Mouse (Mus musculus): Measurements from ENCODE around the gene Zfp39. TPM values are rescaled to one million over a fixed set of nuclear protein-coding genes. Genes with fewer than 3 reads are reported as not detected.

Gene Zfp39
- polyA plus RNA-seq, 1 experiment from 2014 or later = 6.2 TPM

- Histone ChIP-seq H3K27ac (ENCODE audit: low read length) (no peak overlapping the region), H3K4me2 (ENCODE audit: low read depth, low read length) (peak overlapping the region; percentile 56; the same call in 1 of the 2 replicates), H3K9ac (ENCODE audit: low read length) (no peak overlapping the region), H3K36me3 (ENCODE audit: control insufficient read depth, insufficient read depth, low read length) (peaks cover 7% of the 10 kb centered on the region; the same call in 1 of the 2 replicates), H3K4me1 (replicated peaks; ENCODE audit: control insufficient read depth, insufficient read depth, low read length) (peaks cover 11% of the 10 kb centered on the region), H3K27me3 (ENCODE audit: control insufficient read depth, insufficient read depth, low read depth, low read length) (no peaks in the 10 kb centered on the region), H3K9me3 (ENCODE audit: control insufficient read depth, low read length) (no peaks in the 10 kb centered on the region), H3K4me3 (ENCODE audit: low read length) (no peak overlapping the region)
- 44% methylated on average over 6 of the region's 6 CpGs for WGBS
- peak; percentile 18; the same call in 1 of the 2 replicates for ATAC-seq (ENCODE audit: low read depth)
These were observed 813 bp upstream of the Zfp39 start for GRCm38 (mm10) chr11:58904838-58905237.

GRCm38 (mm10) chr11:58904410-58904718 lies 339 bp upstream of the Zfp39 start:
- WGBS = under 1% methylated on average over 8 of the region's 8 CpGs
- Histone ChIP-seq H3K9me3 (ENCODE audit: control insufficient read depth, low read length) (no peaks in the 10 kb centered on the region), H3K9ac (ENCODE audit: low read length) (peak overlapping the region; percentile 90), H3K4me2 (ENCODE audit: low read depth, low read length) (peak overlapping the region; percentile 56), H3K4me3 (ENCODE audit: low read length) (peak overlapping the region; percentile 82), H3K36me3 (ENCODE audit: control insufficient read depth, insufficient read depth, low read length) (peaks cover 7% of the 10 kb centered on the region; the same call in 1 of the 2 replicates), H3K27ac (ENCODE audit: low read length) (peak overlapping the region; percentile 63; the same call in 1 of the 2 replicates), H3K4me1 (replicated peaks; ENCODE audit: control insufficient read depth, insufficient read depth, low read length) (peaks cover 11% of the 10 kb centered on the region), H3K27me3 (ENCODE audit: control insufficient read depth, insufficient read depth, low read depth, low read length) (no peaks in the 10 kb centered on the region)
- ATAC-seq (ENCODE audit: low read depth) = peak; percentile 10; the same call in 1 of the 2 replicates

- peaks cover 11% of the 10 kb centered on the region for H3K4me1 ChIP-seq (replicated peaks; ENCODE audit: control insufficient read depth, insufficient read depth, low read length)
These were observed 2.9 kb downstream of the Zfp39 start for GRCm38 (mm10) chr11:58901080-58901479.

GRCm38 (mm10) chr11:58897485-58897884 lies 6.5 kb downstream of the Zfp39 start:
- H3K27me3 ChIP-seq (ENCODE audit: control insufficient read depth, insufficient read depth, low read depth, low read length) = no peaks in the 10 kb centered on the region
- peaks cover under 1% of the 10 kb centered on the region for H3K4me1 ChIP-seq (replicated peaks; ENCODE audit: control insufficient read depth, insufficient read depth, low read length)
- ATAC-seq (ENCODE audit: low read depth) = no peak
- 63% methylated on average over 6 of the region's 6 CpGs for WGBS
- H3K9me3 ChIP-seq (ENCODE audit: control insufficient read depth, low read length) = no peaks in the 10 kb centered on the region
- H3K36me3 ChIP-seq (ENCODE audit: control insufficient read depth, insufficient read depth, low read length) = peaks cover 18% of the 10 kb centered on the region; the same call in 1 of the 2 replicates
- no peak overlapping the region for H3K27ac ChIP-seq (ENCODE audit: low read length)
- no peak overlapping the region for H3K9ac ChIP-seq (ENCODE audit: low read length)
- H3K4me2 ChIP-seq (ENCODE audit: low read depth, low read length) = no peak overlapping the region
- H3K4me3 ChIP-seq (ENCODE audit: low read length) = no peak overlapping the region

More at GRCm38 (mm10) chr11:58901080-58901479, 2.9 kb downstream of the Zfp39 start:
- Histone ChIP-seq H3K27me3 (ENCODE audit: control insufficient read depth, insufficient read depth, low read depth, low read length) (no peaks in the 10 kb centered on the region), H3K9me3 (ENCODE audit: control insufficient read depth, low read length) (no peaks in the 10 kb centered on the region), H3K36me3 (ENCODE audit: control insufficient read depth, insufficient read depth, low read length) (peaks cover 11% of the 10 kb centered on the region; the same call in 1 of the 2 replicates), H3K27ac (ENCODE audit: low read length) (no peak overlapping the region), H3K4me3 (ENCODE audit: low read length) (no peak overlapping the region), H3K9ac (ENCODE audit: low read length) (no peak overlapping the region), H3K4me2 (ENCODE audit: low read depth, low read length) (no peak overlapping the region)
- no peak for ATAC-seq (ENCODE audit: low read depth)

- 59% methylated on average over 6 of the region's 6 CpGs for WGBS
- Histone ChIP-seq H3K9ac (ENCODE audit: low read length) (no peak overlapping the region), H3K36me3 (ENCODE audit: control insufficient read depth, insufficient read depth, low read length) (peaks cover 36% of the 10 kb centered on the region), H3K4me1 (replicated peaks; ENCODE audit: control insufficient read depth, insufficient read depth, low read length) (no peaks in the 10 kb centered on the region), H3K4me2 (ENCODE audit: low read depth, low read length) (no peak overlapping the region), H3K9me3 (ENCODE audit: control insufficient read depth, low read length) (no peaks in the 10 kb centered on the region), H3K27me3 (ENCODE audit: control insufficient read depth, insufficient read depth, low read depth, low read length) (no peaks in the 10 kb centered on the region), H3K4me3 (ENCODE audit: low read length) (no peak overlapping the region), H3K27ac (ENCODE audit: low read length) (no peak overlapping the region)
- ATAC-seq (ENCODE audit: low read depth) = no peak
These were observed 9.6 kb downstream of the Zfp39 start for GRCm38 (mm10) chr11:58894456-58894855.

- peaks cover 33% of the 10 kb centered on the region for H3K36me3 ChIP-seq (ENCODE audit: control insufficient read depth, insufficient read depth, low read length)
- H3K4me1 ChIP-seq (replicated peaks; ENCODE audit: control insufficient read depth, insufficient read depth, low read length) = no peaks in the 10 kb centered on the region
- no peaks in the 10 kb centered on the region for H3K9me3 ChIP-seq (ENCODE audit: control insufficient read depth, low read length)
- no peak overlapping the region for H3K4me2 ChIP-seq (ENCODE audit: low read depth, low read length)
- H3K27ac ChIP-seq (ENCODE audit: low read length) = no peak overlapping the region
- H3K9ac ChIP-seq (ENCODE audit: low read length) = no peak overlapping the region
- H3K4me3 ChIP-seq (ENCODE audit: low read length) = no peak overlapping the region
- 78% methylated on average over 10 of the region's 10 CpGs for WGBS
- no peak for ATAC-seq (ENCODE audit: low read depth)
- no peaks in the 10 kb centered on the region for H3K27me3 ChIP-seq (ENCODE audit: control insufficient read depth, insufficient read depth, low read depth, low read length)
These were observed 13.5 kb downstream of the Zfp39 start for GRCm38 (mm10) chr11:58890511-58890910.

GRCm38 (mm10) chr11:58883756-58884155 lies 20.3 kb downstream of the Zfp39 start:
- Histone ChIP-seq H3K27me3 (ENCODE audit: control insufficient read depth, insufficient read depth, low read depth, low read length) (no peaks in the 10 kb centered on the region), H3K36me3 (ENCODE audit: control insufficient read depth, insufficient read depth, low read length) (peaks cover 18% of the 10 kb centered on the region), H3K27ac (ENCODE audit: low read length) (no peak overlapping the region), H3K9me3 (ENCODE audit: control insufficient read depth, low read length) (no peaks in the 10 kb centered on the region), H3K4me2 (ENCODE audit: low read depth, low read length) (no peak overlapping the region), H3K4me3 (ENCODE audit: low read length) (no peak overlapping the region), H3K4me1 (replicated peaks; ENCODE audit: control insufficient read depth, insufficient read depth, low read length) (no peaks in the 10 kb centered on the region), H3K9ac (ENCODE audit: low read length) (no peak overlapping the region)
- 85% methylated on average over 8 of the region's 8 CpGs for WGBS
- no peak for ATAC-seq (ENCODE audit: low read depth)

GRCm38 (mm10) chr11:58870961-58871360 lies 33.1 kb downstream of the Zfp39 start:
- WGBS = 87% methylated on average over 4 of the region's 4 CpGs
- Histone ChIP-seq H3K4me1 (replicated peaks; ENCODE audit: control insufficient read depth, insufficient read depth, low read length) (peaks cover 7% of the 10 kb centered on the region), H3K36me3 (ENCODE audit: control insufficient read depth, insufficient read depth, low read length) (0 out of 2 replicates have a peak, but pooled peaks cover 2% of the 10 kb centered on the region), H3K27me3 (ENCODE audit: control insufficient read depth, insufficient read depth, low read depth, low read length) (no peaks in the 10 kb centered on the region), H3K27ac (ENCODE audit: low read length) (no peak overlapping the region), H3K9ac (ENCODE audit: low read length) (no peak overlapping the region), H3K9me3 (ENCODE audit: control insufficient read depth, low read length) (no peaks in the 10 kb centered on the region), H3K4me2 (ENCODE audit: low read depth, low read length) (no peak overlapping the region), H3K4me3 (ENCODE audit: low read length) (no peak overlapping the region)
- ATAC-seq (ENCODE audit: low read depth) = no peak

- no peak for ATAC-seq (ENCODE audit: low read depth)
- peak overlapping the region; percentile 81 for H3K4me3 ChIP-seq (ENCODE audit: low read length)
- H3K9me3 ChIP-seq (ENCODE audit: control insufficient read depth, low read length) = no peaks in the 10 kb centered on the region
- no peaks in the 10 kb centered on the region for H3K27me3 ChIP-seq (ENCODE audit: control insufficient read depth, insufficient read depth, low read depth, low read length)
- peak overlapping the region; percentile 85 for H3K9ac ChIP-seq (ENCODE audit: low read length)
- peaks cover 7% of the 10 kb centered on the region for H3K4me1 ChIP-seq (replicated peaks; ENCODE audit: control insufficient read depth, insufficient read depth, low read length)
- H3K27ac ChIP-seq (ENCODE audit: low read length) = no peak overlapping the region
- 0 out of 2 replicates have a peak, but pooled peaks cover 2% of the 10 kb centered on the region for H3K36me3 ChIP-seq (ENCODE audit: control insufficient read depth, insufficient read depth, low read length)
- WGBS = 81% methylated on average over 6 of the region's 6 CpGs
- H3K4me2 ChIP-seq (ENCODE audit: low read depth, low read length) = peak overlapping the region; percentile 84
These were observed 36.1 kb downstream of the Zfp39 start for GRCm38 (mm10) chr11:58867954-58868330.

All from lung, embryonic 16.5 days (tissue).